Mouse (Mus musculus): Measurements from ENCODE around the gene Itih2. TPM values are rescaled to one million over a fixed set of nuclear protein-coding genes. Genes with fewer than 3 reads are reported as not detected.

Itih2 gene
- 0.19 and 0.46 TPM in 2 replicates for polyA plus RNA-seq (2012; rRNA removed; ENCODE audit: low replicate concordance)

GRCm38 (mm10) chr2:10131296-10131695 lies at the start of gene Itih2:
Itih2 (minus strand) TSS chr2:10131396.

GRCm38 (mm10) chr2:10153201-10154075 lies 22.2 kb upstream of the Itih2 start, which contains the start of gene Itih5:
Itih5 (plus strand) TSS chr2:10153571.

GRCm38 (mm10) chr2:10080310-10081010 lies 50.7 kb downstream of the Itih2 start, which contains the start of the genes Atp5c1 and Kin:
Atp5c1 (minus strand) TSS chr2:10080510.
Kin (plus strand) TSS chr2:10080593.

GRCm38 (mm10) chr2:10048461-10048860 lies 82.7 kb downstream of the Itih2 start, which contains the start of gene Taf3:
Taf3 (minus strand) TSS chr2:10048596.

Other genes starting within 250 kb of the Itih2 start
- gene 9230102O04Rik, start 241.9 kb downstream of the Itih2 start, polyA plus RNA-seq (2012; rRNA removed; ENCODE audit: low replicate concordance) = not detected in 2 replicates
- 0.79 and 2.2 TPM in 2 replicates for gene Gata3, start 241.4 kb downstream of the Itih2 start, polyA plus RNA-seq (2012; rRNA removed; ENCODE audit: low replicate concordance)
- 4.6 and 5.7 TPM in 2 replicates for gene Taf3, start 82.8 kb downstream of the Itih2 start, polyA plus RNA-seq (2012; rRNA removed; ENCODE audit: low replicate concordance)
- 393 and 570 TPM in 2 replicates for gene Atp5c1, start 50.9 kb downstream of the Itih2 start, polyA plus RNA-seq (2012; rRNA removed; ENCODE audit: low replicate concordance)
- gene Kin, start 50.8 kb downstream of the Itih2 start, polyA plus RNA-seq (2012; rRNA removed; ENCODE audit: low replicate concordance) = 3.6 and 4.7 TPM in 2 replicates
- gene Itih5, start 22.2 kb upstream of the Itih2 start, polyA plus RNA-seq (2012; rRNA removed; ENCODE audit: low replicate concordance) = 61.5 and 123 TPM in 2 replicates
- 0.14 and 0.42 TPM in 2 replicates for gene Sfmbt2, start 239.1 kb upstream of the Itih2 start, polyA plus RNA-seq (2012; rRNA removed; ENCODE audit: low replicate concordance)